Mouse (Mus musculus): Measurements from ENCODE around the gene Sh3bgrl.

- no peak for TF ChIP-seq CTCF (conservative IDR thresholded peaks at IDR 0.05; ENCODE audit: low read length)
- TF ChIP-seq POU5F1 (IDR thresholded peaks at IDR 0.05; ENCODE audit: borderline replicate concordance, low read length): no peak
Measured at GRCm38 (mm10) chrX:109112885-109113284, 17.7 kb downstream of the Sh3bgrl start.
